Mouse (Mus musculus) right cerebral cortex, postnatal 36 days (tissue): ENCODE results near the gene Ndufab1.
"Not testable (repeated sequence)": the region's sequence is repeated elsewhere in the genome, so short reads cannot be mapped to it uniquely, and the experiment has no call there.

Experiments used
- DNase-seq, 2 experiments: peaks; one replicate each; pipeline ENCODE4 v3.0.0; 2022; ENCODE audit warnings: low spot score in 2 of 2, mixed read lengths in 1 of 2

Ndufab1 gene

GRCm38 (mm10) chr7:122101747-122102244 lies at the start of gene Ndufab1:
TSS of gene Ndufab1 (minus strand) at chr7:122101886.
- peak; percentile 81 to 82 for DNase-seq

GRCm38 (mm10) chr7:122140991-122141390 lies 39.3 kb upstream of the Ndufab1 start:
- DNase-seq: no peak

GRCm38 (mm10) chr7:122138190-122138589 lies 36.5 kb upstream of the Ndufab1 start:
- no peak for DNase-seq

- no peak for DNase-seq
Measured at GRCm38 (mm10) chr7:122137071-122137470, 35.4 kb upstream of the Ndufab1 start.

GRCm38 (mm10) chr7:122135070-122135469 lies 33.4 kb upstream of the Ndufab1 start:
- DNase-seq: no peak

- no peak for DNase-seq
Measured at GRCm38 (mm10) chr7:122133338-122133625, 31.6 kb upstream of the Ndufab1 start.

- peak; percentile 96 to 97 for DNase-seq
Measured at GRCm38 (mm10) chr7:122132497-122133337, 31.0 kb upstream of the Ndufab1 start, which contains the start of the genes Palb2 and Dctn5. TSS of gene Palb2 (minus strand) at chr7:122132985. TSS of gene Dctn5 (plus strand) at chr7:122133041.

GRCm38 (mm10) chr7:122131834-122132233 lies 30.1 kb upstream of the Ndufab1 start:
- DNase-seq: no peak

GRCm38 (mm10) chr7:122126946-122127345 lies 25.3 kb upstream of the Ndufab1 start:
- DNase-seq: no peak

- DNase-seq: no peak
Measured at GRCm38 (mm10) chr7:122125636-122126035, 23.9 kb upstream of the Ndufab1 start.

- no peak for DNase-seq
Measured at GRCm38 (mm10) chr7:122123518-122123917, 21.8 kb upstream of the Ndufab1 start.

GRCm38 (mm10) chr7:122108206-122108605 lies 6.5 kb upstream of the Ndufab1 start:
- no peak for DNase-seq

GRCm38 (mm10) chr7:122101014-122101746 lies 506 bp downstream of the Ndufab1 start:
- not testable (repeated sequence) for DNase-seq

- DNase-seq: no peak
Measured at GRCm38 (mm10) chr7:122099222-122099621, 2.5 kb downstream of the Ndufab1 start.

GRCm38 (mm10) chr7:122098009-122098408 lies 3.7 kb downstream of the Ndufab1 start:
- no peak for DNase-seq

GRCm38 (mm10) chr7:122094564-122095330 lies 6.9 kb downstream of the Ndufab1 start:
- DNase-seq: no peak

GRCm38 (mm10) chr7:122087195-122087982 lies 14.3 kb downstream of the Ndufab1 start:
- DNase-seq: no peak

- no peak for DNase-seq
Measured at GRCm38 (mm10) chr7:122081071-122081470, 20.6 kb downstream of the Ndufab1 start.

- DNase-seq: no peak
Measured at GRCm38 (mm10) chr7:122079798-122080554, 21.7 kb downstream of the Ndufab1 start.

GRCm38 (mm10) chr7:122074374-122074773 lies 27.3 kb downstream of the Ndufab1 start:
- DNase-seq: no peak
